Mouse (Mus musculus) fibroblast of lung, adult 2 months (primary cell): ENCODE measurements at regions not wholly inside any gene's neighbourhood (a gene's known extent, or its start where the extent isn't known, plus 50 kb on each side); places are given as distances from the start of the nearest gene placed in this dataset.

Experiments used
- DNase-seq: peaks from one replicate; pipeline ENCODE4 v3.0.0-alpha.2; 2011; ENCODE audit warnings: low read depth

- peak; percentile 43 for DNase-seq
Measured at GRCm38 (mm10) chr6:7941786-7942185, 97.1 kb downstream of the C1galt1 start.

- DNase-seq, result no peak
Measured at GRCm38 (mm10) chr6:7943192-7943591, 98.5 kb downstream of the C1galt1 start.

GRCm38 (mm10) chr6:7943656-7944055 lies 99.0 kb downstream of the C1galt1 start:
- DNase-seq, result no peak
